In genomic region chr8:44934850-44935497, GRCm38 (mm10) we compare ENCODE assay signal across 8 mouse cellular contexts. TPM values are rescaled to one million over a fixed set of nuclear protein-coding genes. Genes with fewer than 3 reads are reported as not detected.
DNase-seq lines count a peak whose midpoint lies in the region; ATAC-seq and TF ChIP-seq lines count a peak whose summit lies in the region.

Gene Fat1, plus strand, starts transcription at chr8:44935447.

- no peak for ATAC-seq in megakaryocyte, adult 5-6 weeks (ENCODE audit: poor library complexity, severe bottlenecking)
- ATAC-seq in embryonic facial prominence, embryonic 13.5 days (ENCODE audit: insufficient number of reproducible peaks, insufficient read depth, low FRiP score, low TSS enrichment, low read depth) = peak; percentile 66
- peak; percentile 75 for ATAC-seq in limb, embryonic 13.5 days (ENCODE audit: low FRiP score, low read depth)
- peak; percentile 59 for ATAC-seq in midbrain, postnatal 0 days (ENCODE audit: low FRiP score)

- peak within 1 kb of the TSS; percentile 88 for H3K9ac ChIP-seq in embryonic facial prominence, embryonic 13.5 days
- peak within 1 kb of the TSS; percentile 69 for H3K9ac ChIP-seq in heart, adult 2 months (ENCODE audit: low read depth, low read length)
- peak within 1 kb of the TSS; percentile 88 for H3K9ac ChIP-seq in limb, embryonic 13.5 days
- H3K9ac ChIP-seq in midbrain, postnatal 0 days (replicated peaks; ENCODE audit: low read length, poor library complexity, severe bottlenecking) = peak within 1 kb of the TSS; percentile 62

- under 1% methylated on average over 49 of the region's 49 CpGs for WGBS in embryonic facial prominence, embryonic 13.5 days
- WGBS in heart, adult 2 months = under 1% methylated on average over 49 of the region's 49 CpGs
- WGBS in kidney, adult 2 months = under 1% methylated on average over 49 of the region's 49 CpGs
- under 1% methylated on average over 46 of the region's 49 CpGs for WGBS in limb, embryonic 13.5 days
- WGBS in midbrain, postnatal 0 days = 0% methylated on average over 40 of the region's 49 CpGs

- TF ChIP-seq EP300 in heart, adult 2 months (IDR thresholded peaks at IDR 0.05; ENCODE audit: insufficient read depth, low read depth, low read length) = peak; percentile 57; the same call in 1 of the 2 replicates

- H3K4me1 ChIP-seq in megakaryocyte, embryonic 14.5 days = peaks cover 36% of the 10 kb centered on the region
- peaks cover 14% of the 10 kb centered on the region for H3K4me1 ChIP-seq in embryonic facial prominence, embryonic 13.5 days
- H3K4me1 ChIP-seq in heart, adult 2 months (ENCODE audit: control insufficient read depth, insufficient read depth, low read length) = no peaks in the 10 kb centered on the region
- no peaks in the 10 kb centered on the region; the same call in 1 of the 2 replicates for H3K4me1 ChIP-seq in kidney, adult 2 months (ENCODE audit: control insufficient read depth, insufficient read depth, low read length)
- H3K4me1 ChIP-seq in limb, embryonic 13.5 days = peaks cover 13% of the 10 kb centered on the region
- no peaks in the 10 kb centered on the region; the same call in 1 of the 2 replicates for H3K4me1 ChIP-seq in midbrain, postnatal 0 days (ENCODE audit: insufficient read depth, low read length)

- TF ChIP-seq POLR2A in heart, adult 2 months (IDR thresholded peaks at IDR 0.05; ENCODE audit: insufficient read depth, low read depth, low read length) = peak; percentile 79
- TF ChIP-seq POLR2A in kidney, adult 2 months (IDR thresholded peaks at IDR 0.05; ENCODE audit: low read depth, low read length) = peak; percentile 73

- no peaks in the 10 kb centered on the region for H3K79me2 ChIP-seq in heart, adult 2 months (replicated peaks; ENCODE audit: control insufficient read depth, insufficient read depth, low read length)

- peak within 1 kb of the TSS; percentile 70 for H3K4me2 ChIP-seq in embryonic facial prominence, embryonic 13.5 days
- H3K4me2 ChIP-seq in limb, embryonic 13.5 days (replicated peaks) = peak within 1 kb of the TSS; percentile 75
- H3K4me2 ChIP-seq in midbrain, postnatal 0 days (ENCODE audit: low read depth, low read length, poor library complexity, severe bottlenecking) = peak within 1 kb of the TSS; percentile 95

- peak within 1 kb of the TSS; percentile 96 for H3K27ac ChIP-seq in embryonic facial prominence, embryonic 13.5 days
- H3K27ac ChIP-seq in heart, adult 2 months = peak within 1 kb of the TSS; percentile 76
- H3K27ac ChIP-seq in kidney, adult 2 months (ENCODE audit: insufficient read depth, low read depth, low read length) = peak within 1 kb of the TSS; percentile 61; the same call in 1 of the 2 replicates
- H3K27ac ChIP-seq in limb, embryonic 13.5 days = peak within 1 kb of the TSS; percentile 95
- H3K27ac ChIP-seq in midbrain, postnatal 0 days (ENCODE audit: low read depth, low read length) = peak within 1 kb of the TSS; percentile 82

- DNase-seq in heart, adult 2 months = peak; percentile 90
- DNase-seq in kidney, adult 2 months = peak; percentile 92
- DNase-seq in midbrain, postnatal 0 days (ENCODE audit: low spot score) = peak; percentile 87
- DNase-seq in testis, postnatal 14 days (ENCODE audit: low spot score) = peak; percentile 90

- no peaks in the 10 kb centered on the region for H3K9me3 ChIP-seq in megakaryocyte, embryonic 14.5 days
- no peaks in the 10 kb centered on the region for H3K9me3 ChIP-seq in embryonic facial prominence, embryonic 13.5 days
- no peaks in the 10 kb centered on the region for H3K9me3 ChIP-seq in limb, embryonic 13.5 days
- H3K9me3 ChIP-seq in midbrain, postnatal 0 days (ENCODE audit: low read length) = no peaks in the 10 kb centered on the region

- peak; percentile 52 for TF ChIP-seq CTCF in heart, adult 2 months (IDR thresholded peaks at IDR 0.05)
- TF ChIP-seq CTCF in kidney, adult 2 months (conservative IDR thresholded peaks at IDR 0.05; ENCODE audit: insufficient read depth, insufficient read length, low read depth, low read length) = no peak; the same call in 1 of the 2 replicates
- TF ChIP-seq CTCF in midbrain, postnatal 0 days (IDR thresholded peaks at IDR 0.05) = peak; percentile 73

- peak within 1 kb of the TSS; percentile 89 for H3K4me3 ChIP-seq in megakaryocyte, embryonic 14.5 days (replicated peaks)
- peak within 1 kb of the TSS; percentile 76 for H3K4me3 ChIP-seq in embryonic facial prominence, embryonic 13.5 days
- H3K4me3 ChIP-seq in heart, adult 2 months = peak within 1 kb of the TSS; percentile 57
- peak within 1 kb of the TSS; percentile 60 for H3K4me3 ChIP-seq in kidney, adult 2 months (ENCODE audit: insufficient read depth, low read depth, low read length)
- H3K4me3 ChIP-seq in limb, embryonic 13.5 days = peak within 1 kb of the TSS; percentile 85
- peak within 1 kb of the TSS; percentile 79 for H3K4me3 ChIP-seq in midbrain, postnatal 0 days (ENCODE audit: low read depth, low read length)

- H3K27me3 ChIP-seq in megakaryocyte, embryonic 14.5 days (replicated peaks) = peaks cover 61% of the 10 kb centered on the region
- no peaks in the 10 kb centered on the region for H3K27me3 ChIP-seq in embryonic facial prominence, embryonic 13.5 days
- H3K27me3 ChIP-seq in heart, adult 2 months (ENCODE audit: control insufficient read depth, insufficient read depth, low read length) = no peaks in the 10 kb centered on the region
- no peaks in the 10 kb centered on the region for H3K27me3 ChIP-seq in kidney, adult 2 months (replicated peaks; ENCODE audit: control insufficient read depth, insufficient read depth, low read length)
- H3K27me3 ChIP-seq in limb, embryonic 13.5 days = peaks cover 8% of the 10 kb centered on the region; the same call in 1 of the 2 replicates
- no peaks in the 10 kb centered on the region for H3K27me3 ChIP-seq in midbrain, postnatal 0 days (ENCODE audit: insufficient read depth, low read length)

- intact Hi-C loops in heart, adult 2 months (cut with DNase I) = loop anchor here (2.0 kb wide), 1 partner anchor 240 kb away; no protein-coding TSS in a partner anchor

- H3K36me3 ChIP-seq in megakaryocyte, embryonic 14.5 days (replicated peaks; ENCODE audit: low read length) = no peaks in the 10 kb centered on the region
- no peaks in the 10 kb centered on the region for H3K36me3 ChIP-seq in embryonic facial prominence, embryonic 13.5 days
- H3K36me3 ChIP-seq in heart, adult 2 months (ENCODE audit: control insufficient read depth, insufficient read depth, low read length) = no peaks in the 10 kb centered on the region
- H3K36me3 ChIP-seq in kidney, adult 2 months (ENCODE audit: control insufficient read depth, insufficient read depth, low read length) = no peaks in the 10 kb centered on the region
- no peaks in the 10 kb centered on the region for H3K36me3 ChIP-seq in limb, embryonic 13.5 days
- no peaks in the 10 kb centered on the region for H3K36me3 ChIP-seq in midbrain, postnatal 0 days (ENCODE audit: insufficient read depth, low read length)

RNA-seq across cellular contexts. Expression of gene Fat1, which starts in this region (rescaled TPM):
- 0.01 TPM in 1 of 2 replicates, not detected in the other for polyA plus RNA-seq in megakaryocyte, embryonic 14.5 days (2012; ENCODE audit: insufficient read depth, low replicate concordance)
- 0.02 and 0.42 TPM in 2 replicates for total RNA-seq in megakaryocyte, adult 5-6 weeks (2015)
- total RNA-seq in megakaryocyte, adult 5-6 weeks (2017) = 0.04 and 0.07 TPM in 2 replicates
- 29.3 and 29.7 TPM in 2 replicates for polyA plus RNA-seq in embryonic facial prominence, embryonic 13.5 days (2015; fragmentation: Nextera tagmentation; extraction: Ambion mirVana)
- 10 to 100 TPM; 16.6 to 18.7 TPM for total RNA-seq in heart, adult 2 months (2021)
- 9.8 and 14.0 TPM in 2 replicates for polyA plus RNA-seq in heart, adult 2 months (2012; rRNA removed)
- polyA plus RNA-seq in kidney, adult 2 months (2012; rRNA removed) = 16.7 and 24.6 TPM in 2 replicates
- 27.3 and 31.5 TPM in 2 replicates for polyA plus RNA-seq in limb, embryonic 13.5 days (2015; fragmentation: Nextera tagmentation; extraction: Ambion mirVana)
- total RNA-seq in midbrain, postnatal 0 days (2014; rRNA removed) = 106 and 122 TPM in 2 replicates
- polyA plus RNA-seq in midbrain, postnatal 0 days (2015; fragmentation: Nextera tagmentation; extraction: Ambion mirVana) = 8.7 and 9.2 TPM in 2 replicates

Comparison
In these comparisons a context has a peak if more than half of its experiments do, and no peak if none do; other contexts are left out.
1. RNA of gene Fat1 (total RNA-seq): 106 to 122 TPM in midbrain, postnatal 0 days and 16.6 to 18.7 TPM in heart, adult 2 months; 0.02 to 0.42 TPM in megakaryocyte, adult 5-6 weeks; every median in the first group is over 10 times any median in the second.
2. Peak in every context shown above with its lines, with median percentiles within 50 percentile points of each other: H3K4me3 ChIP-seq, H3K27ac ChIP-seq, H3K4me2 ChIP-seq, H3K9ac ChIP-seq and DNase-seq.